Mouse (Mus musculus): ENCODE results near the gene Serpinb9b.

DNA sequence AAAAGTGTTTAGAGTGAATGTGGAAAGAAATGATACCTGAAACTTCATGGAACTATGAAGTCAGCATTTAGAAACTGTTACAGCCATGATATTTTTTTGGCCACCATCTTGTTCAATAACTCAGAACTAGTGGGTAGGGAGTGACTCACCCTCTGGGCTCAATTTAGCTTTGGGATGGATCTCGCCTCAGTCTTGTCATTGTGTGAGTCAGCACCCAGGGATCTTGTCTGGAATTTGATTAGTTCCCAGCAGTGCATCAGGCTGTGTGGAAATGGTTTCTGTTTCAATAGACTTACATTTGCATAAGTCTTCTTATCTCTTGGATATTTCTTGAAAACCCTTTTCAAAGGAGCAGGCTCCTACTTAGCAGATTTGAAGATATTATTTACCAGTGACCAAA is 63.3 kb downstream of the Serpinb9b start:
- TF ChIP-seq GATA1 (IDR thresholded peaks at IDR 0.05; ENCODE audit: low read length) (no peak), TAL1 (IDR thresholded peaks at IDR 0.05; ENCODE audit: low read length) (no peak)

Data from erythroblast, embryonic 14.5 days (primary cell).